Mouse (Mus musculus) thymus, postnatal 14 days (tissue): ENCODE data around the gene Zfp607b.

Experiments used
- DNase-seq: peaks from one replicate; pipeline ENCODE4 v3.0.0; 2021

Gene Zfp607b

GRCm38 (mm10) chr7:27688815-27689612 lies at the start of gene Zfp607b:
Gene Zfp607b, plus strand, starts transcription at chr7:27689340.
- DNase-seq: peak; percentile 93

GRCm38 (mm10) chr7:27644471-27644870 lies 44.7 kb upstream of the Zfp607b start:
- DNase-seq: no peak

- no peak for DNase-seq
Observed at GRCm38 (mm10) chr7:27646516-27646915, 42.6 kb upstream of the Zfp607b start.

- DNase-seq: no peak
Observed at GRCm38 (mm10) chr7:27647281-27648002, 41.7 kb upstream of the Zfp607b start.

- no peak for DNase-seq
Observed at GRCm38 (mm10) chr7:27649723-27650122, 39.4 kb upstream of the Zfp607b start.

GRCm38 (mm10) chr7:27650949-27651348 lies 38.2 kb upstream of the Zfp607b start:
- DNase-seq: peak; percentile 75

- peak; percentile 77 for DNase-seq
Observed at GRCm38 (mm10) chr7:27653681-27654437, 35.3 kb upstream of the Zfp607b start, which contains the start of gene Ttc9b. Gene Ttc9b, plus strand, starts transcription at chr7:27653915.

GRCm38 (mm10) chr7:27654607-27655276 lies 34.4 kb upstream of the Zfp607b start:
- DNase-seq: peak; percentile 45

- DNase-seq: no peak
Observed at GRCm38 (mm10) chr7:27655545-27655944, 33.6 kb upstream of the Zfp607b start.

GRCm38 (mm10) chr7:27656600-27656999 lies 32.5 kb upstream of the Zfp607b start:
- no peak for DNase-seq

- no peak for DNase-seq
Observed at GRCm38 (mm10) chr7:27657824-27658395, 31.2 kb upstream of the Zfp607b start.

GRCm38 (mm10) chr7:27658712-27659663 lies 30.2 kb upstream of the Zfp607b start:
- no peak for DNase-seq

- DNase-seq: no peak
Observed at GRCm38 (mm10) chr7:27662038-27662437, 27.1 kb upstream of the Zfp607b start.

- DNase-seq: no peak
Observed at GRCm38 (mm10) chr7:27673064-27673574, 16.0 kb upstream of the Zfp607b start.

- peak; percentile 49 for DNase-seq
Observed at GRCm38 (mm10) chr7:27673575-27674131, 15.5 kb upstream of the Zfp607b start.

GRCm38 (mm10) chr7:27674195-27674521 lies 15.0 kb upstream of the Zfp607b start:
- DNase-seq: no peak

- DNase-seq: peak; percentile 97
Observed at GRCm38 (mm10) chr7:27674522-27675221, 14.5 kb upstream of the Zfp607b start, which contains the start of gene Map3k10. Gene Map3k10, minus strand, starts transcription at chr7:27674598.

- peak; percentile 26 for DNase-seq
Observed at GRCm38 (mm10) chr7:27675222-27675612, 13.9 kb upstream of the Zfp607b start.

GRCm38 (mm10) chr7:27683218-27683617 lies 5.9 kb upstream of the Zfp607b start:
- DNase-seq: no peak

GRCm38 (mm10) chr7:27685220-27685619 lies 3.9 kb upstream of the Zfp607b start:
- no peak for DNase-seq
